Mouse (Mus musculus): Measurements from ENCODE around the gene Fanci.

Gene Fanci

DNA sequence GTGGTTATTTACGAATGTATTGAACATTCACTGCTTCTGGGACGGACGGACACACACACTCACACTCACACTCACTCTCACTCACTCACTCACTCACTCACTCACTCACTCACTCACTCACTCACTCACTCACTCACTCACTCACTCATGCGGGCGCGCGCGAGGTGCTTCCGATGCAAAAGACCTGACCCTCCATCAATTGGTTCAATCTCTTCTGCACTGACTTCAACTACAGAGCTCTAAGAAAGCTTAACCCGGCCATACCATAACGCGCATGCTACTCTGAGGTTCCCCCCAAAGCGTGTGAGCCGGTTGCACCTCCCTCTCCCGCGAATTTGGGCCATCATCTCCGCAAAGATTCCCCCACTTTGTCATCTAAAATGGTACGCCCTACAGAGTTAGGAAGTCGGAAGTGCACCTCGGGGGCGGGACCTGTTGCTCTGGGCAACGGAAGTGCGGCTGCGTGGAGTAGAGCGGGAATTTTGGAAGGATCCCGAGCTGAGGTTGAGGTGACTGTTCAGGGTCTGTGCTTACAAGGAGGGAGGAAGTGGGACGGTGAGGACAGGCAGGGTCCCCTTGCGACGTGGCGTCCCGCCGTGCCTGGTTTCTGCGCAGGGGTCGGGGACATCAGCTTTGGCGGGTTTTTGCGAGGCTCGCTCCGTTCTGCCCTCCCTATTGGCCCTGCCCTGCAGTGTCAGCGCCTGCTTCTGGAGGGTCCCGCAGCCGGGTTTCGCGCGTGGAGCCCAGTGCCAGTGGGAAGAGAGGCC, at the start of gene Fanci:
TSS of gene Fanci (plus strand) at position 47 of the 767 bp plus-strand sequence.
- DNase-seq (ENCODE audit: low spot score in 2 of 2): peak; percentile 91 to 93

DNA sequence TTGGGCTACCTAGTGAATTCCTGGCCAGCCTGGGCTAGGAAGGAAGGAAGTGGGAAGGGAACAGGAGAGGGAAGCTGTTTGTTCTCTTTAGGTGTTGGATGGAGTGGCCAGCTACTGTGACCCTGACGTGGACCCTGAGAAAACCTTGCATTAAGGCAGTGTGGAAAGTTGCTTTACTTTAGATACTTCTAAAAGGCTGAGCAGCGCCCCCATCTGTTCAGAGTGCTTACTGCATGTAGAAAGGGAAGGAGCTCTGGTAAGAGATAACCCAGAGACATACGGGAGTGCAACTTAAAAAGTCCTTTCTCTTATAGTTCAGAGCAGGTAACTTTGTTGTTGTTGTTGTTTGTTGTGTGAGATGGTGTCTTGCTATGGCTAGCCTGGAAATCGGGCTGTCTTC, 45.8 kb upstream of the Fanci start:
- no peak for DNase-seq (ENCODE audit: low spot score in 2 of 2)

- DNase-seq (ENCODE audit: low spot score in 2 of 2): no peak
These were observed 45.1 kb upstream of the Fanci start for GRCm38 (mm10) chr7:79346555-79347075.

- DNase-seq (ENCODE audit: low spot score in 2 of 2): no peak
These were observed 44.5 kb upstream of the Fanci start for GRCm38 (mm10) chr7:79347108-79347813.

DNA sequence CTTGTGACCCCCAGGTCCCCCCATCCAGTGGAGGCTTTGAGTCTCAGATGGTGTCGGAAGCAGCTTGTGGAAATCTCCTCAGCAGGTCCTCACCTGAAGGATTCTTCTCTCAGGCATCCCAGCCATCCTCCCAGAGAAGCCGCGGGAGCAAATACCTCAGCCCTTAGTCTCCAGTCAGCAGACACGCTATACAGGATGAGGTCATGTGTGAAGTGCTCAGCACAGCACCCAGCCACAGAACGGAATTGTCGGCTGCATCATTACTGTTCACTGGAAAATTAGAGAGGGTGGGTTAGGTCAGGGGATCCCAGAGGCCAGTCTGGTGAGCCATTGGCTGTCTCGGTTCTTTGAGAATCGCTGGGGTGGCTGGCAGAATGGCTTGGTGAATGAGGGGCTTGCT, 42.9 kb upstream of the Fanci start:
- no peak for DNase-seq (ENCODE audit: low spot score in 2 of 2)

DNA sequence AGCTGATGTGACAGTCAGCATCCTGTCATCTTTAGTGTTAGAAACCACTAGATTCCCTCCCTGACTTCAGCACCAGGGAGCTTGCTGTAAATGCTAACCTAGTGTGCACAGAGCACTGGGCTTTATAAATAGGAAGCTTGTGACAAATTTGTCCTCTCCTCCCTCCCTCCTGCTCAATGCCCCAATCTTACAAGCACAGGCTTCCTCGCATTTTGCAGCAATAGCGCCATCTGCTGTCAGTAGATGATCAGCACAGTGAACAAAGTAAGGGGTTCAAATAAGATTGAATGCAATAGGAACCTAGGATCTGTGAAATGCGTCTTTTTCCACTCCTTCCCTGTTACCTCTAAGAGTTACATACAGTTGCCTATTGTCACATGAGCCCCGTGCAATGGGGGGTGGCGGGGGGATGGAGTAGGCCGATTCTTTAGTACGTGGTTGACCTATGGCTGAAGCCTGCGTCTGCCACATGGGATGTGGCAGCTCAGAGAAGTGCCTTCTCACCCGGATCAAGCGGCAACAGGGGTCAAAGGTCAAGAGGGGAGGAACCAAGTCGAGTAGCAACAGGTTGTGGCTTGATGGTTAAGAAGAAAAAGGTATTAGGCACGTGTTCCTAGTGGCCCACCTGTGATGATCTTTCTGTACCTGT, 41.9 kb upstream of the Fanci start:
- peak; percentile 77 to 80 for DNase-seq (ENCODE audit: low spot score in 2 of 2)

- DNase-seq (ENCODE audit: low spot score in 2 of 2): peak; percentile 68 to 85
These were observed 33.2 kb upstream of the Fanci start for GRCm38 (mm10) chr7:79358350-79359182.

DNA sequence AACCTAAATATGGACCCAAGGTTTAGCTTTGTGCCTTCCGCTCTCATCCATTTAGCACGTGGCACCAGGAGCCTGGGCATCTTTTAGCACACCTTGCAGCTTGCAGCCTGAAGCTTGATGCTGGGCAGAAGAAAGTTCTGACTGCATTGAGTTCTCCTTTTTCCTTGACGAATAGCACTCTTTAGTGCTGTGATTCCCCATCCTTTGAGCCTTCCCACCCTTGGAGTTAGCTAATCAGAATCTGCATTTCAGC, 32.6 kb upstream of the Fanci start:
- no peak for DNase-seq (ENCODE audit: low spot score in 2 of 2)

DNA sequence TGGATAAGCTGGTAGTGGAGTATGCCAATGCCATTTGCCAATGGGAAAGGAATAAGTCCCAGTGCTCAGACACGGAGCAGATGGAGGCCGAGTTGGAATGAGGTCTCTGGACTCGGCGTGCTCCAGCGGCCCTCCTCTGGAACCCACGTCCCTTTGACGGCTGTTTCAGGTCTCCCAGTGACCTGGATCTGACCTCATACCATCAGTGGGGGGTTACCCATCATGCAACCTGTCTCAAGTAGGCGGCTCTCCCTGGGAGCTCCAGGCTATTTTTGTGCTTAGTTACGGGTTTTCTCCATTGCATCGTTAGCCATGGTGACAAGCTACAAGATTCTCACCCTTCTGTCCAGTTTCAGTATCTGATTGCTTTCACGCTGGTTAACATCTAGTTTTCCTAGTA, 31.7 kb upstream of the Fanci start:
- no peak for DNase-seq (ENCODE audit: low spot score in 2 of 2)

DNA sequence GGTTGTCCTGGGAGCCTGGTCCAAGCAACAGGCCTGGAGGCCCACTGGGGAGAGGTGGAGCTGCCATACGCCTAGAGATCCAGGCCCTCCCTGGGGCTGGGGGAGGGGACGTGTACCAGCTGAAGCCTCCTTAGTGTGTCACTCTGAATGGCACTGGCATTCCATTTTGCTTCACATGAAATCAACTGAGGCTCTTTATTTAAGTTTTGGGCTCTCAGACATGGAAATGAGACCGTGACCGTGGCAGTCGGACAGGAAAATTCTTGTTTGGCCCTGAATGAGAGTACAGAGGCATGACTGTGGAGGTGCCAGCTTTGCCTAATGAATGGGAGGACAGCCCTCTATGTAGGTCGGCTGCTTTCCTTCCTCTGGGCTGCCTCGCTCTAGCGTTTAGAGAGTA, 29.5 kb upstream of the Fanci start:
- peak; percentile 66 to 81 for DNase-seq (ENCODE audit: low spot score in 2 of 2)

DNA sequence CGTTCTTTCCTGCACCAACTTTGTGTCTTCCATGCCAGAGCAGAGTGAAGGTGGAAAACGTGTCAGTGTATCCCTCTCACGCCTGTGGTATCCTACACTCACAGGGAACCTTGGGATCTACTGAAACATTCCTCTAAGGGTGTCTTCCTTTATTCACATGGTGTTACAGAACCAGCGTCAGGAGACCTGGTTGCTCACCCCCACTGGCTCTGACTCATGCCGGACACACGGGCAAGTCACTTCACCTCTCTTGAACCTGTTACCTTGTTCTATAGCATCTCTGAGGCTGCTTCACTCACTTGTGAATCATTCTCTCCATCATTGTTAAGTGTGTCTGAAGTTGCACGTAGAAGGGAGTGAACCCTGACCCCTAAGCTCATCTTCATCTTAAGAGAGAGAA, 28.9 kb upstream of the Fanci start:
- DNase-seq (ENCODE audit: low spot score in 2 of 2): no peak

DNA sequence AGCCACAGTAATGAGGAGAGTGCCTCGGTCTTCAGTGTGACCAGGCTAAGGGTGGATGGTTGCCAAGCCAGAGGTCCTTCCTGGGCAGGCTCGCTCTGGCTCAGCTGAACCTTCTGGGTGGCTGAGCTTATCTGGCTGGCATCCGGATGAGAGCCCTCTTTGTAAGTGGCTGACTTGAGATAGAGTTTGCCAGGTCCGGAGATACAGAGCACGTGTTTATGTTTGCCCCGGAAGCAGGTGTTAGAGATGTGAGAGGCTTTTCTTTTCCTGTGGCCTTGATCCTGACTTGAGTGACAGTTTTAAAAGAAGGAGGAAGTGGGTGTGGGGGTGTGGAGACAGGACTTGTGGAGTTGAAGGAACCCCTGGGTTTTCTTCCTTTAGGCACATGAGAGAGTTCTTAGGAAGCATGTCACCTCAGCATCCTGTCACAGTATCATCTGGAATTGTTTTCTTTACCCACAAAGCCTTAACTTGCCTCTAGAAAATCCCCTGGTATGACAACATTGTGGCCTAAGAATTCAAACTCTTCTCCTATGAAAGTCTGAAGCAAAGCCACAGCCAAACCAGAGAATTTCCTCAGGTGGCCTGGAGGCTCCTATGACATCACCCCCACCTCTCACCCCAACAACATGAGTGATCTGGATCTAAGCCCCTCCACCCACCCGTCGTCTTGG, 28.2 kb upstream of the Fanci start:
- DNase-seq (ENCODE audit: low spot score in 2 of 2): peak; percentile 66 to 76

- DNase-seq (ENCODE audit: low spot score in 2 of 2): no peak
These were observed 23.1 kb upstream of the Fanci start for GRCm38 (mm10) chr7:79368664-79369063.

- DNase-seq (ENCODE audit: low spot score in 2 of 2): no peak
These were observed 22.3 kb upstream of the Fanci start for GRCm38 (mm10) chr7:79369416-79369815.

DNA sequence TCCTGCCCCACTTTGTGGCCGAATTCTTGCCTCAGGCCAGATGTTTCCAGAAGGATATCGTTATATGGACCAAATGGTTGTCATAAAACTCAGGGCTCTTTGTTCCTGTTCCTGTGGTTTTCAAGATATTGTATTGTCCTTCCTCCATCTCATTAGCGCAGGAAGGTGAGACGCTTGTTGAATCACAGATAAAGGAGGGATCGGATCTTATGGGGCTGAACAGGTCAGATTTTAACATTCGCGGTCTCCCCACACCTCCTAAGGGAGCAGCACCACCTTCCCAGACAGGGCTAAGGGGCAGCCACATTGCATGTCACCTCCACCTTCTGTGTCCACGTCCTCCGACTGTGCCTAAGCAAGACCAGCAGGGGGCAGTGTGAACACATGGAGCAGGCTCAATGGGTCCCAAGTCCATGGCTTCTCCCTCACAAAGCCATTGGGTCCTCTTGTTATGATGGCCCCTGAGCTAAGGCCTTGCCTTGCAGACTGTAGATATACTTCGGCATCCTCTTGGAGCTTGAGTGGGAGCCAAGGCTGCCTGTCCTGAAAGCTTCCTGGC, 20.3 kb upstream of the Fanci start:
- DNase-seq (ENCODE audit: low spot score in 2 of 2): peak in 1 of 2 experiments; percentile 69

DNA sequence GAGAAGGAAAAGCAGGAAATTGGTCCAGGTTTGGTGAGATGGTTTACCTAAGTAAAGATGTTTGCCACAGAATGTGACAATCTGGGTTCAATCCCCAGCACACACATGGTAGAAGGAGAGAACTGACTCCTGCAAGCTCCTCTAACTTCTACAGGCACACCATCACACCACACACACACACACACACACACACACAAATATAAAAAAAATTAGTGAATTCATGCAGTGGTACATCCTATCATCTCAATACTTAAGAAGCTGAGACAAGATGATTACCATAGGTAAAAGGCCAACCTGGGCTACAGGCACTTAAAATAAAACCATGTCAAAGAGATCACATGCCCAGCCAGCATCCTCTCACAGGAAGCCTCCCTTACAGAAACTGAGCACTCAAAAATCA, 17.7 kb upstream of the Fanci start:
- no peak for DNase-seq (ENCODE audit: low spot score in 2 of 2)

- no peak for DNase-seq (ENCODE audit: low spot score in 2 of 2)
These were observed 16.1 kb upstream of the Fanci start for GRCm38 (mm10) chr7:79375594-79375993.

GRCm38 (mm10) chr7:79376516-79377275, 15.0 kb upstream of the Fanci start:
- no peak for DNase-seq (ENCODE audit: low spot score in 2 of 2)

DNA sequence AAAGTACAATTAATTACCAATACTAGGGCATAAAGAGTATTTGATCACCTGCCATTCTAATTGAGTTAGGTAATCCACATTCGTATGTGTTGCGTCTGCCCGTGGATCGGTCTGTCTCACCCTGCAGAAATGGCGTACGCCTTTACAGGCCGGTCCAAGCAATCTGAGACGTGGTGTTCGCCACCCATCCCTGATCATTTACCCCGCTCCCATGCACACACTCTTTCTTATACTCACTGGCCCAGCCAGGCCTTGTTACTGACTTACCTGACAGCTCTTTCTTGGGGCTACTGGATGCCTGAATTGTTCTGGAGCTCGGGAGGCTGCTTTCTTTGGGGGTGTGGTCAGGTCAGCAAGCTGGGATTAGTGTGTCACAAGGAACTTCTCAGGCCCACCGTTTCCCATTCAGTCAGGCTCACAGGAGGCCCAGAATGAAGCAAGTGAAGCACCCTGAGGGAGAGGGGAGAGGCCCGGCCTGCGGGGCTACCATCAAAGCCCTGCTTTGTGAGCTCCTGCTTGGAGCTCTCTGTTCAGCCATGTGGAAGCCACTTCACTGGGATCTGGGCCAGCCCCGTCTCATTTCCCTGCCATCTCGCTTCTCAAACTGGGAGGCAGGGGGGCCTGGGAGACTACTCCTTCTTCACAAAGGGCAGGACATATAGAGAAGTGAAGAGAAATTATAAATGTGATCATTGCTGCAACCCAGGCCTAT, 5.2 kb upstream of the Fanci start, which contains the start of gene Rlbp1:
TSS of gene Rlbp1 (minus strand) at position 627 of the 712 bp plus-strand sequence.
- DNase-seq (ENCODE audit: low spot score in 2 of 2): peak; percentile 54 to 58
